8 mouse cellular contexts compared by ENCODE assay signal in the genomic region with DNA sequence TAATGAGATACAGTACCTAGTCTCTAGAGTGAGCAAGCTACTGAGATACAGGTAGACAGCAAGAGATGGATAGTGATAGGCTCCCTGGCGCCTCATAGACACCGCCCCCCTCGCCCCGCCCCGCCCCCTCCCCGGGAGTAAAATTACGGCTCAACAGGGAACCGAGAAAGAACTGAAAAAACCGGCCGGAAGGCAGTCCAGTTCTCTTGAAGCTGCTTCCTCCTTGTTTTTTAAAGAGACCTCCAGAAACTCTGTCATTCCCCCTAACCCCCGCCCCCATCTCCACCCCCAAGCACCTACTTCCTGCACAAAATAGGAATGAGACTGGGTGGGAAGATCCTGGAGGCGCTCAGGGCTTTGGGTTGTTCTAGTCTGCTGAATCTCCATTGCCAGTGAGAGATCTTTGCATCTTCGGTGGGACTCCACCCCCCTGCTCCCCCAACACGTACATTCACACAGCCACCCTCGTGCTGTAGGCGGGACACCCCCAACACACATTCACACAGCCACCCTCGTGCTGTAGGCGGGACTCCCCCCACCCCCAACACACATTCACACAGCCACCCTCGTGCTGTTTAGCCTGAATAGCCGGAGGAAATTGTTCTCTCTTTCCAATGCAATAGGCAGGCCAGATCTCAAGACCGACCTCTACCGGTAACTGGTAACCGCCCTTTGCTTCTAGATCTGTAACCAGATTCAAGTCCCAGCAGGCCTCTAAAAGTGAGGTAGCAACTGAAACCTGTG. TPM values are rescaled to one million over a fixed set of nuclear protein-coding genes. Genes with fewer than 3 reads are reported as not detected.
DNase-seq lines count a peak whose midpoint lies in the region; ATAC-seq and TF ChIP-seq lines count a peak whose summit lies in the region.

No protein-coding gene starts in this region.

- H3K9me3 ChIP-seq in E14TG2a.4 (ENCODE audit: low read length): no peaks in the 10 kb centered on the region
- no peaks in the 10 kb centered on the region for H3K9me3 ChIP-seq in forebrain, embryonic 11.5 days (ENCODE audit: control insufficient read depth, low read length)
- no peaks in the 10 kb centered on the region for H3K9me3 ChIP-seq in heart, embryonic 16.5 days (replicated peaks; ENCODE audit: control insufficient read depth, low read length)
- no peaks in the 10 kb centered on the region for H3K9me3 ChIP-seq in liver, embryonic 14.5 days (ENCODE audit: control insufficient read depth, low read length)
- no peaks in the 10 kb centered on the region for H3K9me3 ChIP-seq in stomach, embryonic 16.5 days (replicated peaks; ENCODE audit: control insufficient read depth, low read length)

- TF ChIP-seq CTCF in E14TG2a.4 (conservative IDR thresholded peaks at IDR 0.05; ENCODE audit: low read length): peak; percentile 27
- TF ChIP-seq CTCF in liver, embryonic 14.5 days (IDR thresholded peaks at IDR 0.05; ENCODE audit: low read depth): peak; percentile 63

- ATAC-seq in forebrain, embryonic 11.5 days (replicated peaks; ENCODE audit: low FRiP score): peak; percentile 67
- peak; percentile 81 for ATAC-seq in heart, embryonic 16.5 days (replicated peaks; ENCODE audit: extremely low read depth, insufficient read depth, low FRiP score)
- peak; percentile 79 for ATAC-seq in liver, embryonic 14.5 days (ENCODE audit: insufficient read depth)
- ATAC-seq in stomach, embryonic 16.5 days (ENCODE audit: insufficient read depth, low FRiP score): peak; percentile 88

- peak; percentile 59 for DNase-seq in c-Kit-positive CD71-positive TER-119-negative erythroid progenitor cells, embryonic 14.5 days (ENCODE audit: low read depth)
- peak; percentile 74 for DNase-seq in forebrain, embryonic 11.5 days (ENCODE audit: low spot score)
- peak; percentile 70 to 88 for DNase-seq in kidney, postnatal 25 days
- DNase-seq in liver, embryonic 14.5 days (ENCODE audit: low read depth in 3 of 3, low spot score in 3 of 3): peak; percentile 55 to 70 (median 56)
- DNase-seq in neural tube, embryonic 10.5 days (ENCODE audit: extremely low spot score, low spot score): peak; percentile 75

- peak overlapping the region; percentile 66 for H3K4me3 ChIP-seq in E14TG2a.4 (replicated peaks; ENCODE audit: low read length)
- H3K4me3 ChIP-seq in forebrain, embryonic 11.5 days (ENCODE audit: low read depth, low read length): peak overlapping the region; percentile 31
- peak overlapping the region; percentile 56 for H3K4me3 ChIP-seq in heart, embryonic 16.5 days (ENCODE audit: low read length)
- peak overlapping the region; percentile 47 to 53 for H3K4me3 ChIP-seq in liver, embryonic 14.5 days (ENCODE audit: insufficient read depth in 1 of 2, low read depth in 2 of 2, low read length in 2 of 2)
- peak overlapping the region; percentile 46 for H3K4me3 ChIP-seq in stomach, embryonic 16.5 days (replicated peaks; ENCODE audit: low read length)

- peak overlapping the region; percentile 53 for H3K4me2 ChIP-seq in forebrain, embryonic 11.5 days (ENCODE audit: low read depth, low read length, severe bottlenecking)
- H3K4me2 ChIP-seq in heart, embryonic 16.5 days (ENCODE audit: low read depth, low read length): peak overlapping the region; percentile 85
- H3K4me2 ChIP-seq in liver, embryonic 14.5 days (ENCODE audit: low read depth): peak overlapping the region; percentile 77
- peak overlapping the region; percentile 66 for H3K4me2 ChIP-seq in stomach, embryonic 16.5 days (ENCODE audit: low read depth, low read length)

- H3K4me1 ChIP-seq in E14TG2a.4 (replicated peaks; ENCODE audit: low read depth, low read length): peaks cover 50% of the 10 kb centered on the region
- H3K4me1 ChIP-seq in forebrain, embryonic 11.5 days (replicated peaks; ENCODE audit: control insufficient read depth, insufficient read depth, low read length): no peaks in the 10 kb centered on the region; the same call in 1 of the 2 replicates
- peaks cover 5% of the 10 kb centered on the region; the same call in 1 of the 2 replicates for H3K4me1 ChIP-seq in heart, embryonic 16.5 days (ENCODE audit: control insufficient read depth, insufficient read depth, low read length)
- H3K4me1 ChIP-seq in liver, embryonic 14.5 days (replicated peaks; ENCODE audit: control insufficient read depth in 2 of 2, insufficient read depth in 2 of 2, low read length in 1 of 2): peaks cover 7 to 28% of the 10 kb centered on the region in 2 experiments
- H3K4me1 ChIP-seq in stomach, embryonic 16.5 days (ENCODE audit: control insufficient read depth, insufficient read depth, low read length): 0 out of 2 replicates have a peak, but pooled peaks cover 5% of the 10 kb centered on the region

- peak overlapping the region; percentile 55 for H3K27ac ChIP-seq in forebrain, embryonic 11.5 days (ENCODE audit: low read depth, low read length)
- peak overlapping the region; percentile 94 for H3K27ac ChIP-seq in heart, embryonic 16.5 days (ENCODE audit: low read length)
- H3K27ac ChIP-seq in liver, embryonic 14.5 days: peak overlapping the region; percentile 81
- H3K27ac ChIP-seq in stomach, embryonic 16.5 days (ENCODE audit: low read length): peak overlapping the region; percentile 93

- peak overlapping the region; percentile 44 for H3K9ac ChIP-seq in forebrain, embryonic 11.5 days (ENCODE audit: low read length)
- peak overlapping the region; percentile 76 for H3K9ac ChIP-seq in heart, embryonic 16.5 days (ENCODE audit: low read length)
- peak overlapping the region; percentile 69 for H3K9ac ChIP-seq in liver, embryonic 14.5 days (replicated peaks)
- H3K9ac ChIP-seq in stomach, embryonic 16.5 days (ENCODE audit: low read length): peak overlapping the region; percentile 64

- no peaks in the 10 kb centered on the region for H3K27me3 ChIP-seq in E14TG2a.4 (ENCODE audit: insufficient read depth, low read length)
- H3K27me3 ChIP-seq in forebrain, embryonic 11.5 days (ENCODE audit: control insufficient read depth, insufficient read depth, low read length): no peaks in the 10 kb centered on the region
- H3K27me3 ChIP-seq in heart, embryonic 16.5 days (ENCODE audit: control insufficient read depth, insufficient read depth, low read length): no peaks in the 10 kb centered on the region
- no peaks in the 10 kb centered on the region for H3K27me3 ChIP-seq in liver, embryonic 14.5 days (ENCODE audit: control insufficient read depth, insufficient read depth, low read length)
- H3K27me3 ChIP-seq in stomach, embryonic 16.5 days (ENCODE audit: control insufficient read depth, insufficient read depth, low read length): no peaks in the 10 kb centered on the region

- H3K36me3 ChIP-seq in E14TG2a.4 (ENCODE audit: insufficient read depth, low read length): 0 out of 2 replicates have a peak, but pooled peaks cover 4% of the 10 kb centered on the region
- H3K36me3 ChIP-seq in forebrain, embryonic 11.5 days (ENCODE audit: control insufficient read depth, insufficient read depth, low read length): no peaks in the 10 kb centered on the region
- no peaks in the 10 kb centered on the region for H3K36me3 ChIP-seq in heart, embryonic 16.5 days (ENCODE audit: control insufficient read depth, insufficient read depth)
- H3K36me3 ChIP-seq in liver, embryonic 14.5 days (replicated peaks; ENCODE audit: control insufficient read depth, insufficient read depth, low read depth): no peaks in the 10 kb centered on the region
- no peaks in the 10 kb centered on the region for H3K36me3 ChIP-seq in stomach, embryonic 16.5 days (ENCODE audit: control insufficient read depth, insufficient read depth, low read length)

- TF ChIP-seq EP300 in liver, embryonic 14.5 days (IDR thresholded peaks at IDR 0.05; ENCODE audit: low read depth): no peak

- WGBS in forebrain, embryonic 11.5 days: 1% methylated on average over 23 of the region's 23 CpGs
- 0% methylated on average over 23 of the region's 23 CpGs for WGBS in heart, embryonic 16.5 days
- 1% methylated on average over 23 of the region's 23 CpGs for WGBS in liver, embryonic 14.5 days (ENCODE audit: insufficient replicate concordance)
- WGBS in stomach, embryonic 16.5 days: under 1% methylated on average over 23 of the region's 23 CpGs

RNA-seq across cellular contexts. Expression of a gene that starts 26.4 kb away (rescaled TPM):
- polyA plus RNA-seq in forebrain, embryonic 11.5 days (2014; fragmentation: Nextera tagmentation; extraction: Ambion mirVana): 133 and 153 TPM in 2 replicates
- polyA plus RNA-seq in heart, embryonic 16.5 days (2015; fragmentation: Nextera tagmentation; extraction: Ambion mirVana): 32.3 and 32.6 TPM in 2 replicates
- polyA plus RNA-seq in liver, embryonic 14.5 days (2012; rRNA removed): 24.4 and 31.4 TPM in 2 replicates
- polyA plus RNA-seq in liver, embryonic 14.5 days (2014; fragmentation: Nextera tagmentation; extraction: Ambion mirVana): 24.9 and 27.3 TPM in 2 replicates
- 44.0 and 47.7 TPM in 2 replicates for polyA plus RNA-seq in stomach, embryonic 16.5 days (2015; fragmentation: Nextera tagmentation; extraction: Ambion mirVana)

RNA-seq across cellular contexts. Expression of a gene that starts 38.8 kb away (rescaled TPM):
- polyA plus RNA-seq in forebrain, embryonic 11.5 days (2014; fragmentation: Nextera tagmentation; extraction: Ambion mirVana): 47.1 and 56.3 TPM in 2 replicates
- polyA plus RNA-seq in heart, embryonic 16.5 days (2015; fragmentation: Nextera tagmentation; extraction: Ambion mirVana): 10.5 and 10.8 TPM in 2 replicates
- 4.2 and 6.5 TPM in 2 replicates for polyA plus RNA-seq in liver, embryonic 14.5 days (2012; rRNA removed)
- polyA plus RNA-seq in liver, embryonic 14.5 days (2014; fragmentation: Nextera tagmentation; extraction: Ambion mirVana): 12.2 and 12.4 TPM in 2 replicates
- polyA plus RNA-seq in stomach, embryonic 16.5 days (2015; fragmentation: Nextera tagmentation; extraction: Ambion mirVana): 14.3 and 17.3 TPM in 2 replicates

Comparison
In these comparisons a context has a peak if more than half of its experiments do, and no peak if none do; other contexts are left out.
1. Peak in every context shown above with its lines: DNase-seq, ATAC-seq, H3K4me3 ChIP-seq and H3K27ac ChIP-seq.